Mouse (Mus musculus): Measurements from ENCODE around the gene Arhgef26. TPM values are rescaled to one million over a fixed set of nuclear protein-coding genes. Genes with fewer than 3 reads are reported as not detected.
A peak's percentile ranks its signal among the peaks of the same experiment; 100 is the strongest.

Arhgef26 gene
- total RNA-seq, 1 experiment from 2014 or later = 5.1 TPM

DNA sequence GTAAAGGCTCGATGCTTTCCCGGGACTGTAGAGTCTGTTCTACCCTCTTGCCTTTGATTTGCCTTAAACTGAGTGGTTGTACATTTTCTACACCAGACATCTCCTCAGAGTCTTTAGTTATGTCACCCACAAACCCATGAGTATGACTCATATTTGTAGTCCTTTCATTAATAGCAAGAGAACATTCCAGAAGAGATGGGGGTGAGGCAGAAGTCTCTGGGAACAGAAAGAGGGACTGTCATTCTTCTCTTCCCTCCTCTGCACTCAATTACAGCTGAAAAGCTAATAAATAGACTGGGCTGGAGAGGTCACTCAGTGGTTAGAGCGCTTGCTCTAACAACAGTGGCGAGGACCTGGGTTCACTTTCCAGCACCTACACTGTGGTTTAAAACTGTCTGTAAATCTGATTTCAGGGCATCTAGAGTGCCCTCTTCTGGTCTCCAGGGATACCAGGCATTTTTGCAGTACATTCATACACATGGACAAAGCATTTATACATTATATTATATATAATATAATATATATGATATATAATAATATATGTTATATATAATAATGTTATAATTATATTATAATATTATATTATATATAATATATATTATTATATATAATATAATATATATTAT, 111.8 kb downstream of the Arhgef26 start:
- no peak for DNase-seq

DNA sequence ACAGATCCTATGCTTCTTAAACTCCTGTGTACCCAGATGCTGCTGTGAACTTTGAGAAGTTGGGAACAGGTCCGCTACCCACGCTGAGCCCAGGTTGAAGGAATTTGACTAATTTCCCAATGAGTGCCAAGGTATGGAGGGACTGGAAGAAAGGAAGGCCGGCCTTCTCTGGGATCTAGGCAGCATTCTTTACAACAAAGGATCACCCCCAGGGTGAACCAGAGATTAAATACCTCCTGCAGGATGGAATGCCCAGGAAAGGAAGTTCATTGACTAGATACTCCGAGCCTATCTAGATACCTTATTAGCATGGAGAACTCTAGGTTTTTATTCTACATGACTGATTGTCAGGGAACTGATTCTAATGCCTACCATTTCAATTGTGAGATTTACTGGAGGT, 114.8 kb downstream of the Arhgef26 start:
- DNase-seq = no peak

DNA sequence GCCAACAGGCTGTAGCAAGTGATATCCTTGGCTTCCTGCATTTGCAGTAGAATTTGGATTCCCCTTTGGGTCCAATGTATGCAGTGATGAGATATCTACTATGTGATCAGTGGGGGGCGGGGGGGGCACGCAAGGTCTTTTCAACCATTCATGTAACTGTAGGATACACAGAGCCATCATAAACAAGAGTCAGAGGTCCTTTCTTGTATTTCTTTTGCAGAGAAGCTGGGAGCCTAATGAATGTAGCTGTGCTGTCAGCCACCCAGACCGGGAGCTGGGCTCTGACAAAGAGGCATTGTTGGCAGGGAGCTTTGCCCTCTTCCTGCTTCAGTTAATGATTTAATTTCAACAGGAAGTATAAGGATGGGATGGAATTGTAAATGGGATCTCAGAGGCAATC, 116.0 kb downstream of the Arhgef26 start:
- DNase-seq = no peak

DNA sequence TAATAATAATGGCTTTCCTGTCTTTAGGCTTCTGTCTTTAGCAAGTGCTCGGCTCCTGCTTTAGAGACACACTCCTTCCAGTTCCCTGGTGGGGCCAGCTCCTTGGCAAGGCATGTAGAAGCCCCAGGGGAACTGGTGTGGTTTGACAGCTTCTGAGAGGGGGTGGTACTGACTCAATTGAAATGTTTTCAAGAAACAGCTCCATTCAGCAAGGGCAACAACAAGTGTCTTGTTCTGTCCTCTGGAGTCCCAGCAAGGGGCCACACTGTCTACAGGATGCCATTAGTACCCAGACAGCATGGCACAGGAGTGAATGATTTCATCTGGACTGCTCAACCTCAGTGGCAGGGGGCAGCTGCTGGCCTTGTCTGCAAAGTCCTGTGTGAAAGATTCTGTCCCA, 117.7 kb downstream of the Arhgef26 start:
- peak; percentile 9 for DNase-seq

DNA sequence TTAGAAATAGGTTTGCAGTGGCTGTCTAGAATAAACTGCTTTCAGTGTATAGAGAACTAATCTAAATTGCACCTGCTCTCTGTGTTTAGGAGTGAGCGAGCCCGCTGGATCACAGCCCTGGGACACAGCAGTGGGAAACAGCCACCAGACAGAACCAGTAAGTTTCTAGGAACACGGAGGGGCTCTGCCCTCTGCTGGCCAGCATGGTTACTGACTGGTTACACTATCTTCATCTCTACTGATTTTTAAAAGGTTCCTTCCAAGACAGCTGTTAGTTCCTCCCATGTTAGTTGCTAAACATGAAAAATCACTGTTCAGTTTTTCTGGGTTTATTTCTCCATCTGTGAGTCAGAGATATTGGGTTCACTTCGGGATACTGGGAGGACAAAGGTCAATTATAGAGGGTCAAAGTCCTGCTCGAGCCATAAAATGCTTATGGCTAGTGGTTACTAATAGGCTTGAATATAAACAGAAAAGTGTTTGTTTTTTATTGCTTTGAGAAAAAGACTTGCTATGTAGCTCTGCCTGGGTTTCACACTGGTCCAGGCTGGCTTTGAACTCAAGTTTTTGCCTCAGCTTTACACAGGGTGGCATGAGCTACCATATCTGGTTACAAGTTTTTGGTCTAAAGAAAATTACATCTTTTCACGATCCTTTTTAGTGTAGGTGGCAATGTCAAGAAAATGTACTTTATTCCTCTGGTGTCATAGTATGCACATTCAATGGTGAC, 120.3 kb downstream of the Arhgef26 start:
- DNase-seq = peak; percentile 74

DNA sequence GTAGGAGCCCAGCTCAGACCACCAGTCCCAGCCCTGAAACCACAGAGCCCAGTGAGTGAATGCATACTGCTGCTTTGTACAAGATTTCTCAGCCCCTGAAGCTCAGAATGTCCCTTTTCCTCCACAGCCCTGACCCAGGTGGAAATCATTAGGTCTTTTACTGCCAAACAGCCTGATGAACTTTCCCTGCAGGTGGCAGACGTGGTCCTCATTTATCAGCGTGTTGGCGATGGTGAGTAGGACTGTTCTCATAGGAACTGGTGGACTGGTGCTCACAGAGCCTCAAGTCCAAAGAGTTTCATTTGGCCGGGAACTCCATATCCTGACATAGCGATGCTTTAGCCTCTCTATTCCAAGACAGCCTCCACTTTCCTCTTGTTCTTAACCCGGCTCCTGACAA, 121.3 kb downstream of the Arhgef26 start:
- DNase-seq = no peak

DNA sequence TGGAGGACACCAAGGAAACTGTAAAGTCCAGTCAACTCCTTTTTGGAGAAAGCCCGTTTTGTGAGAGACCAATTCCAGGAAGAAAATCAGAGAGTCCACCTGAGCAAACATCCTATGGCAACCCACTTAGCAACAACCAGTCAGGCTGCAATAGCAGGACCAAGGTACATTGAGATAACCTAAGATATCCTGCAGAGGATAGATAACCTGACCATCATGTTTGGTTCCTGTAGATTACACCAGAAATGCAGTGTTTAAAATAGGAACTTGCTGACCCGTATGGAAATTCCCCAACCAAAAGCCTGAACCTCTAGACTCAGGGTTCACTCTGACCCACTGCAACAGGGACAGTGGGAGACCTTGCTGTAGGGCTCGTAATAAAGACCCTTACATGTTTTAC, 126.1 kb downstream of the Arhgef26 start:
- no peak for DNase-seq

DNA sequence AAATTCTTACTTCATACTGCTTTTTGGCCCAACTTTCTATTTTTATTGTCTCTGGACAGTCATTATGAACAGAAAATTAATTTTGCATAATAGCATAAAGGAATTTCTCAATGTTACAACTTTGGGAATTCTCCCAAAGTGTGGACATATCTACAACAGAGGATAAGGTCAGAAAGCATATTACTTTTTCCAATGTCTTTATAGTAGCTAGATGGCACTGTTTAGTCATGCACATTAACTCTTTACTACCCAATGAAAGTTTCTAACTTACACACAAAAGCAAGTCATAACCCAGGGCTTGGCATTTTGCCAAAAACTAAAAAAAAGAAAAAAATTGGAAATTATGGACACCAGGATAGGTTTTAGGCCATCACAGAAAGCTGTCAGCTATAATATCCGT, 132.0 kb downstream of the Arhgef26 start:
- no peak for DNase-seq

DNA sequence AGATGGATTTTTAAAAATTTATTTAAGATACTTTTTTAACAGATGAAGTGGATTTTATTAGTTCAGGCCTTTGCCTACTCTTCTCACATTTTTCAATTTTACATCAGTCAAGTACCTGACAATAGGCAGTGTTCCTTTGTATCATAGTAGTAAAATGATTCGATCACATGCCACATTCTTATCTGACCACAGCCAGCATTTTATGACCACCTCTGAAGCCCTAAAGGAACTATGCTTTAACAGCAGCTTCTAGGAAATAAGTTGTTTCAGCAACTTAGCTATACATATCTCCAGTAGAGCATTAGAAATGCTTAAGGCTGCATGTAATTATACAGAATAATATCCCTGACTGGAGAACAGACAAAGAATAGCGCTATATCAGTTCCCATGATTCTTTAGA, 146.2 kb downstream of the Arhgef26 start:
- no peak for DNase-seq

DNA sequence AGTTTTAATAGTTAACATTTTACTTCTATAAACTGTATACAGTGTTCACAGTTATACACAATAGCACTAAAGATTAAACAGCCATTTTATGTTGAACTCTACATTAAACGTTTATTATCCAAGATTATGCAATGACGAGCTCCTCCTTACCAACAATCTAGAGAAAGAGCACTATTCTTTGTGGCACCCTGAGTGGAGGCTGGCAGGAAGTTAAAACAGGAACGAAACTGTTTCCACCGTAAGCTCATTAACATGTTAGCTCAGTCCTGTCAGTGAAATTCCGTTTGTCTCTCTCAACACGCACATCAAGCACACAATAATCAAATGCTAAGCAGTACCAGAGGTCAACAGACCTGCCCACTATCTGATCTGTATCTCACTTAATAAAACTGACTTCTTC, 154.4 kb downstream of the Arhgef26 start:
- no peak for DNase-seq

DNA sequence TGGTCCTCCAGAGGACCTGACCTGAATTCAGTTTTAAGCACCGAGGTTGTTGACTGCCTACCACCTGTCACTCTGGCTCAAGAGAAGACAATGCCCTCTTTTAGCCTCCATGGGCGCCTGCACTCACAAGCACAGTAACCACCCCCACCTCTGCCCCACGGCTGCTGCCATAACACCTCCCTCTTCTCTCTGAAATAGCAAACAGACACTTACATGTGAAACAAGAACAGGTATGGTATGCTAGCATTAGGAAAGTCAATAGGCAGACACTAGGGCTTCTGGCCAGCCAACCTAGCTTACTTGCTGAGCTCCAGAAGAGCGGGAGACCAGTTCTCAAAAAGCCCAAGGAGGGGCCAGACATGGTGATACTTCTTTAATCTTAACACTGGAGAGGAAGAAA, 161.2 kb downstream of the Arhgef26 start:
- no peak for DNase-seq

DNA sequence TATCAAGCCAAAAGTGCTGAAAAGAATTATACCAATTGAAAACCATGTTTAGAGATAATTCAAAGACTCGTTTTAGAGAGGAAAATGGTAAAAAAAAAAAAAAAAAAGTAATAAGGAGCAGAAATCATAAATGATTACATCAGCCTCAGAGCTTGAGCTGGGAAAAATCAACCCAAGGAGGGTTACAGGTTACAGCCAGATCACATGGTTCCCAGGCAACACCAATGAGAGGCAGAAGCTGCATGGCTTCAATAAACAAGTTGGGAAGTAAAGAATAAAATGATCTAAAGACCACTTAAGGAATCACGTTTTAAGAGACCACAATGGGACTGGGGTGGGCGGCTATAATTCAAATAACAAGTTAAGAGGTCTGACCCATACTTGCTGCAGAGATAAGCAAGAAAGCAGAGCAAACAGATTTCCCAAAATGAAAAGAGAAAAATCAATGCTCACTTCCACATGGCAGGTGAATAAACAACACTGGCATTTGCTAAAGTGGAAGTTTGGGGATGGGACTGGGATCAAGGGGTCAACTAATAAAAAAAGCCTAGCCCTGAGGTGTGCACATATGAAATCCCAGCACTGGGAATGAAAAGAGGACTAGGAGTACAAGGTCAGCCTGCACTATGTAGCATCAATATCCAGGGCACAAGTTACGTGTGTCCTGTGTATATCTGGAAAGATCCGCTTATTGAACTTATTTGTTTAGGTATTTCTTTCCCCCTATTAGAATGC, 167.2 kb downstream of the Arhgef26 start:
- no peak for DNase-seq

DNA sequence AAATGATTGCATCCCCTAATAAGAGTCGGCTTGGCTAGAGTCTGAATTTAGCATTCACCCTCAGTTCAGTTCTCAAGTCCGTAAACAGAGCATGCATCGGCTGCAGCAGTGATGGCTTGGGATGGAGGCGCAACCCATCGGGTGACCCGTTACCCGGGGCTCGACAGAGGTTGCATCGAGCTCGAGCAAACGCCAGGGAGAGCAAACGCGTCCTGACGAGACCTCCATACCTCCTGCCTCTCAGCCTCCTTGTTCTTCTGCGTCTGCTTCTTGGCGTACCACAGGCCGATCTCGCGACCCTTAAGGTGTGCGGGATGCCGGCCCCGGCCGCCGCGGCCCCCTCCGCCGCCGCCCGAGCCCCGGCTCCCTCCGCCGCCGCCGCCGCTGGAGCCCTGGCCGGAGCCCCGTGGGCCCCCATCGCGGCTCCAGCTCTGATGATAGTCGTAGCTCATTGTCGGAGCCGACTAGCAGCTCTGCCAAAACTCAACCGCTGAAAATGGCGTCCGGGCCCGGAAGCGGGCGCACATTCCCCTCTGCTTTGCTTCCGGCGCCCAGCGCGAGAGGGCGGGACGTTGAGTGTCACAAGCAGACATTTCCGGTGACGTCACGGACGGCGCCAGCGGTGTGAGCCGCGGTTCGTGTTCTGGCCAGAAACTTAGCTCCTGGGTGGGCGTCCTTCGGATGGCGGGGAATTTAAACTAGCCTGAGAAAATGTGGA, 168.5 kb downstream of the Arhgef26 start, which contains the start of gene Dhx36:
TSS of gene Dhx36 (minus strand) at position 517 of the 718 bp plus-strand sequence.
- peak; percentile 98 for DNase-seq

DNA sequence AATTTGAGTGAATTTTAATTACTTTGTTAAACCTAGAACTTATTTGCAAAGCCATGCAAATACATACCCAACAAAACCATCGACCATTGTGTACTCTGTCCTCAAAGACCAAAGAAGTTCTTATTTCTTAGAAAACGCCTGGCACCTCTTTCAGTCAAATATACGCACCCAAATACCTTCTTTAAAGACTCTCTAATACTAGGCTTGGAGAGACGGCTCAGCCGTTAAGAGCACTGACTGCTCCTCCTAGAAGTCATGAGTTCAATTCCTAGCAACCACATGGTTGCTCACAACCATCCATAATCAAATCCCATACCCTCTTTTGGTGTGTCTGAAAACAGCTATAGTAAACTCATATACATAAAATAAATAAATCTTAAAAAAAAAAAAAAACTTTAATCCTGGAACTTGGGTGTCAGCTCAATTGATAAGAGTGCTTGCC, 169.1 kb downstream of the Arhgef26 start:
- no peak for DNase-seq

Other genes with a start within 250 kb of the Arhgef26 start
- 33.4 and 36.9 TPM in 2 replicates for gene Dhx36, start 168.7 kb downstream of the Arhgef26 start, total RNA-seq (2021)

All from adrenal gland, postnatal 14 days (tissue).